Mouse (Mus musculus): ENCODE data around the gene Clstn2. TPM values are rescaled to one million over a fixed set of nuclear protein-coding genes. Genes with fewer than 3 reads are reported as not detected.

Clstn2 gene
- total RNA-seq, 2 experiments from 2014 or later: 75.6 to 83.7 TPM

DNA sequence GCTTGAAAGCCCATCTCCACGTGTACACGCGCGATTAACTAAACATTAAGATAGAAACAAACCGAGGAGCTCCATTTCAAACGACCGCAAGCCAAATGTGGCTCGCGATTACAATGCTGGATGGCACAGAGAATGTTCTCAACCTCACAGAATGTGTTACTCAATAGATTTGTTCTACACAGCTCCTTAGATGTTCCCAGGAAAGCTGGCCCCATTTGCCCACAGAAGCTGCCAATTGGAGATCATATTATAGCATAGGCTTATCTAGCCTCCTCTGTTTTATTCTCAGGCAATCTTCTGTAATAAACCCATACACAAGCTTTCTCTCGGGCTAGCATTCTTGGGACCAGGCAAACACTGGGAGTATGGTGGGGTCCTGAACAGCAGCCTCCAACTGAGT, 334.9 kb downstream of the Clstn2 start:
- H3K27ac ChIP-seq: no peak overlapping the region
- no peak overlapping the region for H3K4me3 ChIP-seq
- DNase-seq (ENCODE audit: extremely low spot score in 1 of 2, low spot score in 2 of 2): no peak
- intact Hi-C loops (cut with DNase I): no loop called here
- no peak for TF ChIP-seq CTCF (IDR thresholded peaks at IDR 0.05)

- intact Hi-C loops (cut with DNase I): no loop called here
- no peak for DNase-seq (ENCODE audit: extremely low spot score in 1 of 2, low spot score in 2 of 2)
- Histone ChIP-seq H3K27ac (no peak overlapping the region), H3K4me3 (no peak overlapping the region)
- no peak for TF ChIP-seq CTCF (IDR thresholded peaks at IDR 0.05)
Observed at GRCm38 (mm10) chr9:97696655-97697235, 336.2 kb downstream of the Clstn2 start.

DNA sequence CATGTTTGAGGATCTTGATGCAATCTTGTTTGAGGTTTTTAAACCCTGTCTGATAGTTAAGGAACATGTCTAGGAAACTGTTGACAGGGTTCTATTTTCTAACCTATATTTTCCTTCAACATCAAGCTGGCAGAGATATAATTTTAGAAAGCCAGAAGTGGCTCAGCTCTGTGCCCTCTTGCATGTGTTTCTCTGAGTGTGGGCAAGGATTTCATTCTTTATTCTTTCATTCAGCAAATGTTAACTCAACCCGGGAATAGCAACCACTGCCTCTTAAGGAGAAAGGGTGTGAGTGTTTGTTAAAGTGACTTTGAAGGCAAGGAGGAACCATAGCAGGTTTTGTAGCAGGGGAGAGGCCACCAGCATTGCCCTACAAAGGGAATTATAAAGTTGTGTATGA, 337.7 kb downstream of the Clstn2 start:
- TF ChIP-seq CTCF (IDR thresholded peaks at IDR 0.05): no peak
- intact Hi-C loops (cut with DNase I): no loop called here
- Histone ChIP-seq H3K4me3 (no peak overlapping the region), H3K27ac (no peak overlapping the region)
- no peak for DNase-seq (ENCODE audit: extremely low spot score in 1 of 2, low spot score in 2 of 2)

GRCm38 (mm10) chr9:97686826-97687425, 346.1 kb downstream of the Clstn2 start:
- Histone ChIP-seq H3K27ac (no peak overlapping the region), H3K4me3 (no peak overlapping the region)
- intact Hi-C loops (cut with DNase I): no loop called here
- DNase-seq (ENCODE audit: extremely low spot score in 1 of 2, low spot score in 2 of 2): no peak
- no peak for TF ChIP-seq CTCF (IDR thresholded peaks at IDR 0.05)

DNA sequence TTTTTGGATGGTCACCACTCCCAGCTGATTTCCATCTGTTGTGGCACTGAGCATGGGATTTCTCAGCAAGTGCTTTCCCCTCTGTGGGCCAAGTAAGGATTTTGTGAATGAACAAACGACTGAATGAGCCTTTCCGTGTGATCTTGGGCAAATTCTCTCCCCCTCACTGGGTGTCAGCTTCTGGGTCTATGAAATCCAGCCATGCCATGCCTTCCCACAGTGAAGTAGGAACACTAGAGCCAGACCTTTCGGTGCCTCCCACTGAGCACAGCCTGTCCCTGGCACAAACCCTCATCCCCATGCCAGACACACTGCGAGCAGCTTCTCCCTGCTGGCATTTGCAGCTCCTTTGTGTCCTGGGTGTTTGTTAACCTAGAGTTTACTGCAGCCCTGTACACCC, 347.3 kb downstream of the Clstn2 start:
- intact Hi-C loops (cut with DNase I): no loop called here
- DNase-seq (ENCODE audit: extremely low spot score in 1 of 2, low spot score in 2 of 2): no peak
- no peak for TF ChIP-seq CTCF (IDR thresholded peaks at IDR 0.05)
- no peak overlapping the region for H3K4me3 ChIP-seq
- no peak overlapping the region for H3K27ac ChIP-seq

DNA sequence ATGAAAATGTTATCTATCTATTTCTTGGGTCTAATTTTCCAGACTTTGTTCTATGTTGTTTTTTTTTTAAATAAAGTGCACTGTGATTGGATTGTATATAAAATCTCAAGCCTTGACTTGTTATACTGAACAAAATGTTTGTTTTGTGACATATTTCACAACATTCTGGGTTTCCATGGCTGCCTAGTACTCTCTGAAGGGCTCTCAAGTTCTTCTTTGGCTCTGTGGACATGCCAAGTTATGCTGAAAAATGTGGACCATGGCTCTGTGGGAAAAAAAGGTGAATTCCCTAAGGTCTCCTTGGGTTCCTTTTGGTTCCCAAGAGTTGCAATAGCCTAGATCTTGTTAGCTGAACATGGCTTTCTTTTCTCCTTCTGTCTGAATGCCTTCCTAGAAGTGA, 353.1 kb downstream of the Clstn2 start:
- Histone ChIP-seq H3K4me3 (no peak overlapping the region), H3K27ac (no peak overlapping the region)
- DNase-seq (ENCODE audit: extremely low spot score in 1 of 2, low spot score in 2 of 2): no peak
- intact Hi-C loops (cut with DNase I): no loop called here
- no peak for TF ChIP-seq CTCF (IDR thresholded peaks at IDR 0.05)

DNA sequence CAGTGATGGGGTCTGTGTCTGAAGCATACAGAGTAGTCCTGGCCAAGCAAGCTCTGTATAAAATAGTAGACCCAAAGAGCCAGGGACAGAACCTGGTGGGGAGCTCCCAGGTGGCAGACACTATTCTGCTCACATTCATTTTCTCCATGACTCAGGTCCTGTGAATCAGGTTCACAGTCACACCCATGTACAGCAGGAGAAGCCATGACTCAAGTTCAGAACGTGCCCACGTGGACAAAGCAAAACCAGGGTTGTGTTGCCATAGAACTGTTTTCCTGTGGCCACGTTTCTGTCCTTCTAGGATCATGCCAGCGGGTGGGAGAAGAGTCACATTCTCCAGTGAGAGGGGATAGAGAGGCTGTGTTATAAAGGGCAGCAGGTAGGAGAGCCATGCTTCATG, 353.9 kb downstream of the Clstn2 start:
- no peak for TF ChIP-seq CTCF (IDR thresholded peaks at IDR 0.05)
- DNase-seq (ENCODE audit: extremely low spot score in 1 of 2, low spot score in 2 of 2): peak; percentile 13 to 29
- H3K4me3 ChIP-seq: no peak overlapping the region
- intact Hi-C loops (cut with DNase I): no loop called here
- no peak overlapping the region for H3K27ac ChIP-seq

DNA sequence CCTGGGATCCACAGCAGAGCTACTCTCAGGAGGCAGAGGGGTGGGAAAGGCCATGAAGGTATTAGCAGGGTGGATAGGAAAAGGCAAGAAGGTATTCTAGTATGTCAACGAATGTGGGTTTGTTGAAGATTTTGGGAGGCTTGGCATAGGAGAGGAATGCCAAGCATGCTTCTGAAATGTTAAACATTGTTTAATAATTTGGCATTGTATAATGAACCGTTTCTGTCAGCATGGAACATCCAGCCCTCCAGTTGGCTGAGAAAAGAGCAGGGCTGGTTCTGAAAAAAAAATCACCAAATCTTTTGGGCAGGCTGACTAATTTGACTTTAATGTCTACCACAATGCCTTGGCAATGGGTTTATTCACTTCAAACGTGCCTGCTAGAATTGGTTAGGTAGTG, 355.9 kb downstream of the Clstn2 start:
- H3K4me3 ChIP-seq: no peak overlapping the region
- no peak overlapping the region for H3K27ac ChIP-seq
- TF ChIP-seq CTCF (IDR thresholded peaks at IDR 0.05): no peak
- no peak for DNase-seq (ENCODE audit: extremely low spot score in 1 of 2, low spot score in 2 of 2)
- intact Hi-C loops (cut with DNase I): no loop called here

DNA sequence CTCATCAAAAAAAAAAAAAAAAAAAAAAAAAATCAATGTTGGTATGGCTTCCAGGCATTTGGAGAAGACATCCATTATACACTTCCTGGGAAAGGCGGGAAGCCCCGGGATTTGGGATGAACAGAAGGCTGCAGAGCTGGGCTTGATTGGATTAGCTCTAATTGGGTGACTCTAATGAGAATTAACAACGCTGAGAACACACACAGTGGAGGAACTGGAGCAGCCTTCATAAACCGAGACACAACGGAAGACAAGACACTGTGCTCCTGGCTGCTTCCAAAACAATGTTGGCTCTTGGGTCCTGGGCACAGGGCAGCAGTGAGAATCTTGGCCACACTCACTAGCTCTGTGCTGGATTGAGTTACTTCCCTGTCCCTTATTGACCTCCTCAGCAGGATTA, 360.3 kb downstream of the Clstn2 start:
- H3K4me3 ChIP-seq: no peak overlapping the region

DNA sequence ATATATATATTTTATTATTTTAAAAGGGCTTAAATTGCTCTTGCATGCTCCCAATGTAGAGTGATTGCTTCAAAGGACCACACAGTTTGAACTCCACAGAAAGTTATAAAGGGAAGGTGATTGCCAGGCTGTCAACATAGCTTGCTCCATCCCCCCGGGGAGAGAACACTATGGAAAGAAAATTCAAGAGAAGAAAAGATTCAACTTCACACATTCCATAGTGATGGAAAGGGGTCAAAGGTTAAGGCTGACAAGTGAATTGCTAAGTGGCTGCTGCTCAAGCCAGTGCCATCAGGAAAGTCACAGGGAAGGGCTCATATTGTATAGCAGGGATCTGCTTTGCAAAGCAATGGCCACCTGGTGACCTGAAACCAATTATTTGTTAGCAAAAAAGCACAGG, 360.8 kb downstream of the Clstn2 start:
- Histone ChIP-seq H3K27ac (no peak overlapping the region), H3K4me3 (no peak overlapping the region)
- no peak for TF ChIP-seq CTCF (IDR thresholded peaks at IDR 0.05)
- DNase-seq (ENCODE audit: extremely low spot score in 1 of 2, low spot score in 2 of 2): no peak
- intact Hi-C loops (cut with DNase I): no loop called here

More for the DNA sequence above, 360.3 kb downstream of the Clstn2 start:
- DNase-seq (ENCODE audit: extremely low spot score in 1 of 2, low spot score in 2 of 2): no peak
- no peak overlapping the region for H3K27ac ChIP-seq
- no peak for TF ChIP-seq CTCF (IDR thresholded peaks at IDR 0.05)
- intact Hi-C loops (cut with DNase I): no loop called here

DNA sequence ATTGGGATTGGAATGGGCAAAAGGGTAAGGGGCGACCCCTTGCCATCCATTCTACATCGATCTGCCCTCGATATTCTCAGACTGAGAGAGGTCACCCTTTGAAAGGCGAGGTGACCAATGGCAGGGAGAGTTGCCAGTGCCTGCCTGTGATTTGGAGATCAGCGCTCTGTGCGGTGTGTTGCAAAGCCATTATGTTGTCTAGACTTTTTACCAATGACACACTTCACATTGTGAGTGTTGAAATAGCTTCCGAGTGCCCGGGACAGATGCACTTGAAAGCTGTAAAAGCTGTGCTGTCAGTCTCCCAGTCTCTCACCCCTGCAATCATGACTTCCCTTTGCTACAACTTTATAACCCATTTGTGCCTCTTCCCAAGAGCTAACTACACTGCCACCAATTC, 362.3 kb downstream of the Clstn2 start:
- Histone ChIP-seq H3K27ac (no peak overlapping the region), H3K4me3 (no peak overlapping the region)
- TF ChIP-seq CTCF (IDR thresholded peaks at IDR 0.05): no peak
- intact Hi-C loops (cut with DNase I): no loop called here
- no peak for DNase-seq (ENCODE audit: extremely low spot score in 1 of 2, low spot score in 2 of 2)

GRCm38 (mm10) chr9:97660989-97661388, 372.0 kb downstream of the Clstn2 start:
- Histone ChIP-seq H3K27ac (no peak overlapping the region), H3K4me3 (no peak overlapping the region)
- intact Hi-C loops (cut with DNase I): no loop called here
- no peak for TF ChIP-seq CTCF (IDR thresholded peaks at IDR 0.05)
- DNase-seq (ENCODE audit: extremely low spot score in 1 of 2, low spot score in 2 of 2): no peak

- H3K27ac ChIP-seq: no peak overlapping the region
- intact Hi-C loops (cut with DNase I): no loop called here
- no peak for DNase-seq (ENCODE audit: extremely low spot score in 1 of 2, low spot score in 2 of 2)
- H3K4me3 ChIP-seq: no peak overlapping the region
- no peak for TF ChIP-seq CTCF (IDR thresholded peaks at IDR 0.05)
Observed at GRCm38 (mm10) chr9:97658736-97659135, 374.2 kb downstream of the Clstn2 start.
